Mouse (Mus musculus): ENCODE data around the gene Kcnn1. TPM values are rescaled to one million over a fixed set of nuclear protein-coding genes. Genes with fewer than 3 reads are reported as not detected.
A peak's percentile ranks its signal among the peaks of the same experiment; 100 is the strongest.

Kcnn1 gene
- polyA plus RNA-seq, 1 experiment from 2014 or later, result 3.8 TPM

GRCm38 (mm10) chr8:70890656-70891055 is 27.6 kb upstream of the Kcnn1 start:
- peaks cover 10% of the 10 kb centered on the region for H3K4me1 ChIP-seq (ENCODE audit: control insufficient read depth, insufficient read depth, low read length)
- H3K36me3 ChIP-seq (ENCODE audit: control insufficient read depth, insufficient read depth, low read length), result peaks cover 9% of the 10 kb centered on the region
- 91% methylated on average over 5 of the region's 5 CpGs for WGBS
- DNase-seq (ENCODE audit: low spot score) (no peak), ATAC-seq (ENCODE audit: insufficient number of reproducible peaks, low FRiP score, low TSS enrichment, low read depth) (no peak)
- no peak overlapping the region for H3K27ac ChIP-seq (replicated peaks; ENCODE audit: low read depth, low read length)
- no peaks in the 10 kb centered on the region for H3K9me3 ChIP-seq (ENCODE audit: control insufficient read depth, low read length)
- H3K4me2 ChIP-seq (ENCODE audit: low read depth, severe bottlenecking), result no peak overlapping the region
- H3K4me3 ChIP-seq (ENCODE audit: low read depth, low read length), result no peak overlapping the region
- peaks cover 37% of the 10 kb centered on the region for H3K27me3 ChIP-seq (ENCODE audit: control insufficient read depth, insufficient read depth, low read length)
- no peak overlapping the region for H3K9ac ChIP-seq (ENCODE audit: low read length)

- no peak overlapping the region for H3K9ac ChIP-seq (ENCODE audit: low read length)
- H3K27ac ChIP-seq (replicated peaks; ENCODE audit: low read depth, low read length), result no peak overlapping the region
- peaks cover 26% of the 10 kb centered on the region for H3K27me3 ChIP-seq (ENCODE audit: control insufficient read depth, insufficient read depth, low read length)
- H3K4me2 ChIP-seq (ENCODE audit: low read depth, severe bottlenecking), result no peak overlapping the region
- WGBS, result 3% methylated on average over 14 of the region's 18 CpGs
- no peaks in the 10 kb centered on the region for H3K9me3 ChIP-seq (ENCODE audit: control insufficient read depth, low read length)
- no peak for ATAC-seq (ENCODE audit: insufficient number of reproducible peaks, low FRiP score, low TSS enrichment, low read depth)
- no peak overlapping the region for H3K4me3 ChIP-seq (ENCODE audit: low read depth, low read length)
- DNase-seq (ENCODE audit: low spot score), result peak; percentile 38
- no peaks in the 10 kb centered on the region for H3K36me3 ChIP-seq (ENCODE audit: control insufficient read depth, insufficient read depth, low read length)
- peaks cover 10% of the 10 kb centered on the region for H3K4me1 ChIP-seq (ENCODE audit: control insufficient read depth, insufficient read depth, low read length)
Observed at GRCm38 (mm10) chr8:70887669-70888068, 24.6 kb upstream of the Kcnn1 start.

- Histone ChIP-seq H3K27ac (replicated peaks; ENCODE audit: low read depth, low read length) (no peak overlapping the region), H3K9me3 (ENCODE audit: control insufficient read depth, low read length) (no peaks in the 10 kb centered on the region), H3K27me3 (ENCODE audit: control insufficient read depth, insufficient read depth, low read length) (peaks cover 6% of the 10 kb centered on the region), H3K36me3 (ENCODE audit: control insufficient read depth, insufficient read depth, low read length) (no peaks in the 10 kb centered on the region), H3K4me3 (ENCODE audit: low read depth, low read length) (no peak overlapping the region), H3K9ac (ENCODE audit: low read length) (no peak overlapping the region), H3K4me2 (ENCODE audit: low read depth, severe bottlenecking) (no peak overlapping the region), H3K4me1 (ENCODE audit: control insufficient read depth, insufficient read depth, low read length) (no peaks in the 10 kb centered on the region)
- no peak for ATAC-seq (ENCODE audit: insufficient number of reproducible peaks, low FRiP score, low TSS enrichment, low read depth)
- 14% methylated on average over 12 of the region's 12 CpGs for WGBS
- DNase-seq (ENCODE audit: low spot score), result peak; percentile 77
Observed at GRCm38 (mm10) chr8:70885612-70886011, 22.6 kb upstream of the Kcnn1 start.

GRCm38 (mm10) chr8:70884683-70885082 is 21.6 kb upstream of the Kcnn1 start:
- WGBS, result 89% methylated on average over 10 of the region's 10 CpGs

GRCm38 (mm10) chr8:70884186-70884585 is 21.1 kb upstream of the Kcnn1 start:
- 82% methylated on average over 4 of the region's 4 CpGs for WGBS
- 0 out of 2 replicates have a peak, but pooled peaks cover 3% of the 10 kb centered on the region for H3K27me3 ChIP-seq (ENCODE audit: control insufficient read depth, insufficient read depth, low read length)
- H3K27ac ChIP-seq (replicated peaks; ENCODE audit: low read depth, low read length), result no peak overlapping the region
- no peaks in the 10 kb centered on the region for H3K36me3 ChIP-seq (ENCODE audit: control insufficient read depth, insufficient read depth, low read length)
- ATAC-seq (ENCODE audit: insufficient number of reproducible peaks, low FRiP score, low TSS enrichment, low read depth) (no peak), DNase-seq (ENCODE audit: low spot score) (no peak)
- H3K4me2 ChIP-seq (ENCODE audit: low read depth, severe bottlenecking), result no peak overlapping the region
- H3K9ac ChIP-seq (ENCODE audit: low read length), result no peak overlapping the region
- H3K4me3 ChIP-seq (ENCODE audit: low read depth, low read length), result no peak overlapping the region
- H3K9me3 ChIP-seq (ENCODE audit: control insufficient read depth, low read length), result no peaks in the 10 kb centered on the region
- 0 out of 2 replicates have a peak, but pooled peaks cover 2% of the 10 kb centered on the region for H3K4me1 ChIP-seq (ENCODE audit: control insufficient read depth, insufficient read depth, low read length)

More at GRCm38 (mm10) chr8:70884683-70885082, 21.6 kb upstream of the Kcnn1 start:
- H3K9me3 ChIP-seq (ENCODE audit: control insufficient read depth, low read length), result no peaks in the 10 kb centered on the region
- 0 out of 2 replicates have a peak, but pooled peaks cover 2% of the 10 kb centered on the region for H3K4me1 ChIP-seq (ENCODE audit: control insufficient read depth, insufficient read depth, low read length)
- H3K4me2 ChIP-seq (ENCODE audit: low read depth, severe bottlenecking), result no peak overlapping the region
- ATAC-seq (ENCODE audit: insufficient number of reproducible peaks, low FRiP score, low TSS enrichment, low read depth) (no peak), DNase-seq (ENCODE audit: low spot score) (no peak)
- no peak overlapping the region for H3K4me3 ChIP-seq (ENCODE audit: low read depth, low read length)
- 0 out of 2 replicates have a peak, but pooled peaks cover 3% of the 10 kb centered on the region for H3K27me3 ChIP-seq (ENCODE audit: control insufficient read depth, insufficient read depth, low read length)
- no peak overlapping the region for H3K9ac ChIP-seq (ENCODE audit: low read length)
- no peaks in the 10 kb centered on the region for H3K36me3 ChIP-seq (ENCODE audit: control insufficient read depth, insufficient read depth, low read length)
- H3K27ac ChIP-seq (replicated peaks; ENCODE audit: low read depth, low read length), result no peak overlapping the region

GRCm38 (mm10) chr8:70880546-70880945 is 17.5 kb upstream of the Kcnn1 start:
- Histone ChIP-seq H3K27me3 (ENCODE audit: control insufficient read depth, insufficient read depth, low read length) (no peaks in the 10 kb centered on the region), H3K9me3 (ENCODE audit: control insufficient read depth, low read length) (no peaks in the 10 kb centered on the region), H3K36me3 (ENCODE audit: control insufficient read depth, insufficient read depth, low read length) (no peaks in the 10 kb centered on the region), H3K27ac (replicated peaks; ENCODE audit: low read depth, low read length) (no peak overlapping the region), H3K4me2 (ENCODE audit: low read depth, severe bottlenecking) (no peak overlapping the region), H3K4me3 (ENCODE audit: low read depth, low read length) (no peak overlapping the region), H3K9ac (ENCODE audit: low read length) (no peak overlapping the region), H3K4me1 (ENCODE audit: control insufficient read depth, insufficient read depth, low read length) (0 out of 2 replicates have a peak, but pooled peaks cover 2% of the 10 kb centered on the region)
- ATAC-seq (ENCODE audit: insufficient number of reproducible peaks, low FRiP score, low TSS enrichment, low read depth) (no peak), DNase-seq (ENCODE audit: low spot score) (peak; percentile 22)
- 30% methylated on average over 11 of the region's 11 CpGs for WGBS

- DNase-seq (ENCODE audit: low spot score), result peak; percentile 47
- WGBS, result 5% methylated on average over 4 of the region's 4 CpGs
- Histone ChIP-seq H3K27ac (replicated peaks; ENCODE audit: low read depth, low read length) (no peak overlapping the region), H3K4me3 (ENCODE audit: low read depth, low read length) (no peak overlapping the region), H3K4me2 (ENCODE audit: low read depth, severe bottlenecking) (no peak overlapping the region), H3K27me3 (ENCODE audit: control insufficient read depth, insufficient read depth, low read length) (no peaks in the 10 kb centered on the region), H3K36me3 (ENCODE audit: control insufficient read depth, insufficient read depth, low read length) (no peaks in the 10 kb centered on the region), H3K9me3 (ENCODE audit: control insufficient read depth, low read length) (no peaks in the 10 kb centered on the region), H3K9ac (ENCODE audit: low read length) (no peak overlapping the region), H3K4me1 (ENCODE audit: control insufficient read depth, insufficient read depth, low read length) (0 out of 2 replicates have a peak, but pooled peaks cover 2% of the 10 kb centered on the region)
- no peak for ATAC-seq (ENCODE audit: insufficient number of reproducible peaks, low FRiP score, low TSS enrichment, low read depth)
Observed at GRCm38 (mm10) chr8:70880126-70880525, 17.1 kb upstream of the Kcnn1 start.

- H3K36me3 ChIP-seq (ENCODE audit: control insufficient read depth, insufficient read depth, low read length), result no peaks in the 10 kb centered on the region
- no peaks in the 10 kb centered on the region for H3K9me3 ChIP-seq (ENCODE audit: control insufficient read depth, low read length)
- H3K4me1 ChIP-seq (ENCODE audit: control insufficient read depth, insufficient read depth, low read length), result 0 out of 2 replicates have a peak, but pooled peaks cover 2% of the 10 kb centered on the region
- H3K9ac ChIP-seq (ENCODE audit: low read length), result no peak overlapping the region
- 64% methylated on average over 4 of the region's 4 CpGs for WGBS
- no peak overlapping the region for H3K4me3 ChIP-seq (ENCODE audit: low read depth, low read length)
- DNase-seq (ENCODE audit: low spot score), result peak; percentile 21
- H3K27ac ChIP-seq (replicated peaks; ENCODE audit: low read depth, low read length), result no peak overlapping the region
- H3K4me2 ChIP-seq (ENCODE audit: low read depth, severe bottlenecking), result no peak overlapping the region
- no peak for ATAC-seq (ENCODE audit: insufficient number of reproducible peaks, low FRiP score, low TSS enrichment, low read depth)
- no peaks in the 10 kb centered on the region for H3K27me3 ChIP-seq (ENCODE audit: control insufficient read depth, insufficient read depth, low read length)
Observed at GRCm38 (mm10) chr8:70879500-70879899, 16.4 kb upstream of the Kcnn1 start.

- DNase-seq (ENCODE audit: low spot score) (no peak), ATAC-seq (ENCODE audit: insufficient number of reproducible peaks, low FRiP score, low TSS enrichment, low read depth) (no peak)
- no peaks in the 10 kb centered on the region for H3K36me3 ChIP-seq (ENCODE audit: control insufficient read depth, insufficient read depth, low read length)
- WGBS, result 73% methylated on average over 2 of the region's 2 CpGs
- H3K4me1 ChIP-seq (ENCODE audit: control insufficient read depth, insufficient read depth, low read length), result 0 out of 2 replicates have a peak, but pooled peaks cover 2% of the 10 kb centered on the region
- no peak overlapping the region for H3K4me2 ChIP-seq (ENCODE audit: low read depth, severe bottlenecking)
- no peak overlapping the region for H3K4me3 ChIP-seq (ENCODE audit: low read depth, low read length)
- no peak overlapping the region for H3K9ac ChIP-seq (ENCODE audit: low read length)
- no peaks in the 10 kb centered on the region for H3K27me3 ChIP-seq (ENCODE audit: control insufficient read depth, insufficient read depth, low read length)
- no peaks in the 10 kb centered on the region for H3K9me3 ChIP-seq (ENCODE audit: control insufficient read depth, low read length)
- no peak overlapping the region for H3K27ac ChIP-seq (replicated peaks; ENCODE audit: low read depth, low read length)
Observed at GRCm38 (mm10) chr8:70878178-70878577, 15.1 kb upstream of the Kcnn1 start.
